Mouse (Mus musculus) ES-E14 (cell line): ENCODE measurements around the gene Cabp1. TPM values are rescaled to one million over a fixed set of nuclear protein-coding genes. Genes with fewer than 3 reads are reported as not detected.
A peak's percentile ranks its signal among the peaks of the same experiment; 100 is the strongest.

Source experiments
- DNase-seq: peaks from one replicate; pipeline ENCODE4 v3.0.0-alpha.2; 2013; ENCODE audit warnings: low read depth, low spot score
- H3K27ac ChIP-seq: 2 replicates; pipeline ENCODE4 v1.5.1; 2012; ENCODE audit warnings: low read depth, mild to moderate bottlenecking, low read length, moderate library complexity, mixed read lengths; ENCODE audit not compliant: poor library complexity, insufficient read depth, severe bottlenecking
- H3K36me3 ChIP-seq: 2 replicates; pipeline ENCODE4 v1.6.1; 2012; ENCODE audit warnings: mild to moderate bottlenecking, low read length, moderate library complexity, mixed read lengths; ENCODE audit not compliant: control insufficient read depth, poor library complexity, insufficient read depth, severe bottlenecking
- H3K4me1 ChIP-seq, 2 experiments: fragments of 150-350 bp in 1 of 2; sonication (generic) in 1 of 2; 2 replicates each; pipeline ENCODE4 v1.6.1; 2012; ENCODE audit warnings: low read length in 2 of 2, mild to moderate bottlenecking in 1 of 2, mixed read lengths in 1 of 2; ENCODE audit not compliant: control insufficient read depth in 2 of 2, insufficient read depth in 2 of 2, poor library complexity in 1 of 2
- H3K4me3 ChIP-seq, 2 experiments: fragments of 150-350 bp in 1 of 2; sonication (generic) in 1 of 2; 2 replicates each; pipeline ENCODE4 v1.5.1; 2012; ENCODE audit warnings: low read length in 2 of 2, low read depth in 1 of 2, mild to moderate bottlenecking in 1 of 2, mixed read lengths in 1 of 2; ENCODE audit not compliant: insufficient read depth in 1 of 2, poor library complexity in 1 of 2, severe bottlenecking in 1 of 2
- H3K9ac ChIP-seq: 2 replicates; pipeline ENCODE4 v1.6.1; 2012; ENCODE audit warnings: low read depth, mild to moderate bottlenecking, low read length, mixed read lengths; ENCODE audit not compliant: poor library complexity, insufficient read depth, severe bottlenecking
- H3K9me3 ChIP-seq: fragments of 150-350 bp; sonication (generic); 2 replicates; pipeline ENCODE4 v1.6.1; 2012; ENCODE audit warnings: low read depth, mild to moderate bottlenecking, low read length; ENCODE audit not compliant: control insufficient read depth, insufficient read depth
- CHD2 ChIP-seq: IDR thresholded peaks from 2 replicates; pipeline ENCODE4 v1.6.1; 2014; ENCODE audit warnings: mild to moderate bottlenecking, low read depth, low read length, inconsistent platforms
- HCFC1 ChIP-seq: IDR thresholded peaks from 2 replicates; pipeline ENCODE4 v1.6.1; 2012; ENCODE audit warnings: low read length, inconsistent platforms, borderline replicate concordance; ENCODE audit not compliant: insufficient read depth
- MAFK ChIP-seq: IDR thresholded peaks from 2 replicates; pipeline ENCODE4 v1.6.1; 2014; ENCODE audit warnings: mild to moderate bottlenecking, low read depth, low read length, inconsistent platforms; ENCODE audit not compliant: insufficient read depth
- ZC3H11A ChIP-seq: IDR thresholded peaks from 2 replicates; pipeline ENCODE4 v1.6.1; 2012; ENCODE audit warnings: low read depth, mild to moderate bottlenecking, inconsistent platforms, low read length, borderline replicate concordance
- ZNF384 ChIP-seq: IDR thresholded peaks from 2 replicates; pipeline ENCODE4 v1.6.1; 2012; ENCODE audit warnings: low read depth, low read length, inconsistent platforms
- in situ Hi-C, 2 experiments: fragments of 600-800 bp; cut with MboI; formaldehyde crosslinking; loops; one replicate each; pipeline ENCODE4 v1.15.1; 2025; ENCODE audit warnings: low sequenced_read_pairs in 2 of 2, inconsistent platforms in 1 of 2; ENCODE audit not compliant: unreplicated experiment in 2 of 2
- total RNA-seq: library from RNA; depleted of rRNA; stranded (reverse); fragments of 300-350 nt; gene quantifications from 2 replicates; pipeline ENCODE4 v1.2.3, GENCODE M21; 2012

The Cabp1 gene
- total RNA-seq, 1 experiment = 14.9 TPM

DNA sequence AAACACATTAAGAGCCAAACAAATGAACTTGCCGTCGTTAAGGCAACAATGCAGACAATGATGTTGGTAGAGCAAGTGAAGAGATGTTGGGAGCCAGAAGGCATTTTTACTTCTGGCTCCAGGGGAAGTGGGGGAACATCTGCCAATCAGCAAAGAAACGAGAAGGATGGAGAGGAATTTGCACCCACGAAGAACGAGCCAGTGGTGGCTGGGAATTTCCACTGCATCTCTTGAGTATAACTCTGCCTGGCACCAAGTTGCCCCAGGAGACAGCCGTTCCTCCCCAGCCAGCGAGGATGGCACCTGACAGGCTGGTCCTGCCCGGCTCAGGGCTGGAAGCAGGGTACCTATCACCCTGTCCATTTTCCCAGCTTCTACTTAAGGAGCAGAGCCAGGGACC is 11.3 kb downstream of the Cabp1 start:
- DNase-seq = no peak
- Histone ChIP-seq H3K9me3 (no peaks in the 10 kb centered on the region), H3K36me3 (no peaks in the 10 kb centered on the region), H3K27ac (no peak overlapping the region), H3K9ac (no peak overlapping the region), H3K4me3 (no peak overlapping the region), H3K4me1 (peaks cover 11 to 29% of the 10 kb centered on the region in 2 experiments)
- in situ Hi-C loops = no loop called here
- TF ChIP-seq ZC3H11A (no peak), HCFC1 (no peak), ZNF384 (no peak), MAFK (no peak), CHD2 (no peak)

DNA sequence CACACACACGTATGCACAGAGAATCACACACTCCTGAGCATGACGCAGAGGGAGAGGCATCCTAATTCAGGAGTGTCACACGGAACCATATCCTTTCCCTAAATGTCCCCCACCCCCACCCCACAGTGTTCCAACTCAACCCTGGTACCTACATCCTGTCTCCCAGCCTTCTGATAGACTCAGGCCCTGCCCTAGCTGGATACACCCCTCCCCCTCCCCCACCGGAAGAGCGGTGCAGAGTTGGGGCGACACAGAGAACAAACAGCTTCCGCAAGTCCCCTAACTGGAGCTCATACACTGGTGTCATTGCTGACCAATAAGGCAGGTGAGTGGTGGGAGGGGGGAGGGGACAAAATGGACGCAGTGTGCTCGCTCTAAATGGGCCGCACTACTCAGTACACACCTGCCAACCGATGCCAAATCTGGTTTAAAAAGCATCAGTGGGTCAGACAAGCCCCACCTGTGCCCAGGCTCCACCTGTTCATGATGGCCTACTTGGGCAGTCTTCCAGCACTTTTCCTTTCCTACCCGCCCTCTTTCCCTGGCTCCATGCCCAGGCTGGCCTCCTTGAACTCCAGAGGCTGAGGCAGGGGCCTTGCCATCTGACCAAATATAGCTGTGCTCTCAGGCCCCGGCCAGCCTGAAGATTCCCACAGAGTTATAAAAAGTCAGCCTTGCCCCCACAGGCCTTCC is 12.8 kb downstream of the Cabp1 start:
- TF ChIP-seq ZC3H11A (no peak), MAFK (no peak), CHD2 (no peak), HCFC1 (no peak), ZNF384 (no peak)
- H3K27ac ChIP-seq = no peak overlapping the region
- DNase-seq = no peak
- peak overlapping the region; percentile 38; a peak in 2 of 4 replicates for H3K4me3 ChIP-seq
- in situ Hi-C loops = no loop called here
- no peaks in the 10 kb centered on the region for H3K9me3 ChIP-seq
- peaks cover 5 to 23% of the 10 kb centered on the region in 2 experiments; a peak in 3 of 4 replicates for H3K4me1 ChIP-seq
- no peaks in the 10 kb centered on the region for H3K36me3 ChIP-seq
- peak overlapping the region; percentile 19; the same call in 1 of the 2 replicates for H3K9ac ChIP-seq

- Histone ChIP-seq H3K9me3 (no peaks in the 10 kb centered on the region), H3K4me1 (peaks cover 5 to 25% of the 10 kb centered on the region in 2 experiments; a peak in 3 of 4 replicates), H3K4me3 (no peak overlapping the region), H3K9ac (no peak overlapping the region), H3K27ac (no peak overlapping the region), H3K36me3 (no peaks in the 10 kb centered on the region)
- DNase-seq = no peak
- in situ Hi-C loops = no loop called here
- no peak for TF ChIP-seq MAFK
- 0 out of 2 replicates have a peak, but pooled peaks have one; percentile 15 for TF ChIP-seq ZC3H11A
- peak; percentile 83 for TF ChIP-seq ZNF384
- no peak for TF ChIP-seq CHD2
- no peak for TF ChIP-seq HCFC1
Measured at GRCm38 (mm10) chr5:115179596-115179995, 14.6 kb downstream of the Cabp1 start.

DNA sequence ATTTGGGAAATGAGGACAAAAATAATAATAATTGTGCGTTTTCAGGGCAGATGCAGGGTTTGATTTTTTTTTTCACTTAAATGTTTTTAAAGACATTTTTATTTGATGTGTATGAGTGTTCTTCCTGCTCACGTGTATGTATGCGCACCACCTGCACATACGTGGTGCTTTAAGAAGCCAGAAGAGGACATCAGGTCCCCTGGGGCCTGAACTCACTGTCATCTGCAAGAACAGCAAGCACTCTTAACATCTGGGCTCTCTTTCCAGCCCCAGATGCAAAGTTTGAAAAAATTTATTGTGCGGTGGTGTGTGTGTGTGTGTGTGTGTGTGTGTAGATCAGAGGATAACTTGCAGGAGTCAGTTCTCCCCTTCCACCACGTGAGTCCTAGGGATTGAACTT is 16.3 kb downstream of the Cabp1 start:
- no peak for DNase-seq
- Histone ChIP-seq H3K27ac (no peak overlapping the region), H3K36me3 (no peaks in the 10 kb centered on the region; the same call in 1 of the 2 replicates), H3K4me3 (no peak overlapping the region), H3K9ac (no peak overlapping the region), H3K4me1 (peaks cover 5 to 31% of the 10 kb centered on the region in 2 experiments; a peak in 3 of 4 replicates), H3K9me3 (no peaks in the 10 kb centered on the region)
- TF ChIP-seq CHD2 = no peak
- no peak for TF ChIP-seq HCFC1
- TF ChIP-seq ZC3H11A = no peak
- TF ChIP-seq MAFK = no peak
- TF ChIP-seq ZNF384 = no peak
- in situ Hi-C loops = no loop called here

DNA sequence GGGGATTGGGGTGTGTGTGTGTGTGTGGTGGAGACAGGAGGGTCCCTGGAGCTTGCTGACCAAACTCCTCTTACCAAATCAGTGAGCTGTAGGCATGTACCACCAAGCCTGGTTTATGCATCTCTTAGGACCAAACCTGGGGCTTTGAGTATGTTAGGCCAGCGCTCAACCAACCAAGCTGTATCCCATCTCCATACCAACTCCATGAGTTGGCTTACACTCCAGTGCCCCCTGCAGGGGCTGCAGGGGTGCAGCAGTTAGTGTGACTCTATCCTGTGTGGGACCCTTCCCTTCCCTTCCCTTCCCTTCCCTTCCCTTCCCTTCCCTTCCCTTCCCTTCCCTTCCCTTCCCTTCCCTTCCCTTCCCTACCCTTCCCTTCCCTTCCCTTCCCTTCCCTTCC is 19.6 kb downstream of the Cabp1 start:
- Histone ChIP-seq H3K27ac (no peak overlapping the region), H3K4me3 (no peak overlapping the region), H3K9ac (no peak overlapping the region), H3K9me3 (no peaks in the 10 kb centered on the region), H3K4me1 (peaks cover 3 to 13% of the 10 kb centered on the region in 2 experiments; a peak in 3 of 4 replicates), H3K36me3 (peaks cover 4% of the 10 kb centered on the region; the same call in 1 of the 2 replicates)
- TF ChIP-seq ZC3H11A (no peak), MAFK (no peak), CHD2 (no peak), HCFC1 (no peak), ZNF384 (no peak)
- DNase-seq = no peak
- in situ Hi-C loops = no loop called here
